Mouse (Mus musculus) midbrain, embryonic 14.5 days (tissue): Measurements from ENCODE around the gene Slc38a7. TPM values are rescaled to one million over a fixed set of nuclear protein-coding genes. Genes with fewer than 3 reads are reported as not detected.
"Not testable (repeated sequence)": the region's sequence is repeated elsewhere in the genome, so short reads cannot be mapped to it uniquely, and the experiment has no call there.

Source experiments
- ATAC-seq: fragments of 200-750 bp; cut with Nextera tagmentation; 2 replicates; pipeline ENCODE4 v1.8.0; 2017; ENCODE audit warnings: moderate number of reproducible peaks, moderate library complexity; ENCODE audit not compliant: low FRiP score, low TSS enrichment
- DNase-seq: peaks from one replicate; pipeline ENCODE4 v3.0.0-alpha.2; 2015
- H3K27ac ChIP-seq: fragments of 300-500 bp; sonication (generic); replicated peaks from 2 replicates; pipeline ENCODE4 v1.5.1; 2014; ENCODE audit warnings: mild to moderate bottlenecking, low read depth, low read length, moderate library complexity
- H3K27me3 ChIP-seq: fragments of 300-500 bp; sonication (generic); 2 replicates; pipeline ENCODE4 v1.6.1; 2014; ENCODE audit warnings: low read length, control low read depth, mixed read lengths; ENCODE audit not compliant: control insufficient read depth, insufficient read depth
- H3K36me3 ChIP-seq: fragments of 300-500 bp; sonication (generic); 2 replicates; pipeline ENCODE4 v1.6.1; 2014; ENCODE audit warnings: low read length, control low read depth; ENCODE audit not compliant: control insufficient read depth, insufficient read depth
- H3K4me1 ChIP-seq: fragments of 300-500 bp; sonication (generic); 2 replicates; pipeline ENCODE4 v1.6.1; 2014; ENCODE audit warnings: mild to moderate bottlenecking, antibody characterized with exemption, low read length, control low read depth; ENCODE audit not compliant: control insufficient read depth, insufficient read depth
- H3K4me2 ChIP-seq: fragments of 300-500 bp; sonication (generic); 2 replicates; pipeline ENCODE4 v1.6.1; 2014; ENCODE audit warnings: mild to moderate bottlenecking, low read length, moderate library complexity
- H3K4me3 ChIP-seq: fragments of 300-500 bp; sonication (generic); replicated peaks from 2 replicates; pipeline ENCODE4 v1.5.1; 2014; ENCODE audit warnings: low read depth, low read length
- H3K9ac ChIP-seq: fragments of 300-500 bp; sonication (generic); replicated peaks from 2 replicates; pipeline ENCODE4 v1.6.1; 2014; ENCODE audit warnings: mild to moderate bottlenecking, low read length, moderate library complexity
- H3K9me3 ChIP-seq: fragments of 300-500 bp; sonication (generic); 2 replicates; pipeline ENCODE4 v1.6.1; 2016; ENCODE audit warnings: low read length, control low read depth, mixed read lengths; ENCODE audit not compliant: control insufficient read depth
- WGBS: fragments of 180-500 bp; shearing (Covaris S2); extraction: QIAGEN DNeasy Blood & Tissue Kit; methylation state at CpG from one replicate; pipeline ENCODE4 v1.1.7; 2014; 5-methylcytosine and 5-hydroxymethylcytosine counted together
- polyA plus RNA-seq: library from polyadenylated mRNA; unstranded; fragments of >200 nt; fragmentation: Nextera tagmentation; extraction: Ambion mirVana; gene quantifications from 2 replicates; pipeline ENCODE4 v1.2.1, GENCODE M21; 2014

Slc38a7 gene
- polyA plus RNA-seq, 1 experiment from 2014 or later: 27.0 TPM

- 93% methylated on average over 1 of the region's 1 CpGs for WGBS
- ATAC-seq (no peak), DNase-seq (no peak)
- H3K36me3 ChIP-seq: no peaks in the 10 kb centered on the region
- no peak overlapping the region for H3K9ac ChIP-seq
- no peak overlapping the region for H3K4me3 ChIP-seq
- H3K9me3 ChIP-seq: no peaks in the 10 kb centered on the region
- peaks cover 5% of the 10 kb centered on the region; the same call in 1 of the 2 replicates for H3K4me1 ChIP-seq
- no peaks in the 10 kb centered on the region for H3K27me3 ChIP-seq
- H3K27ac ChIP-seq: no peak overlapping the region
- no peak overlapping the region for H3K4me2 ChIP-seq
Observed at GRCm38 (mm10) chr8:95799891-95800290, 53.4 kb downstream of the Slc38a7 start.

- DNase-seq: no peak
Observed at GRCm38 (mm10) chr8:95799117-95799516, 54.2 kb downstream of the Slc38a7 start.

GRCm38 (mm10) chr8:95795333-95796061 lies 57.8 kb downstream of the Slc38a7 start:
- not testable (repeated sequence) for H3K9ac ChIP-seq

More at GRCm38 (mm10) chr8:95799117-95799516, 54.2 kb downstream of the Slc38a7 start:
- peaks cover 5% of the 10 kb centered on the region; the same call in 1 of the 2 replicates for H3K4me1 ChIP-seq
- H3K4me3 ChIP-seq: no peak overlapping the region
- H3K36me3 ChIP-seq: no peaks in the 10 kb centered on the region
- no peak overlapping the region for H3K4me2 ChIP-seq
- WGBS: 93% methylated on average over 6 of the region's 6 CpGs
- H3K27me3 ChIP-seq: no peaks in the 10 kb centered on the region
- no peak overlapping the region for H3K9ac ChIP-seq
- ATAC-seq: no peak
- no peaks in the 10 kb centered on the region for H3K9me3 ChIP-seq
- no peak overlapping the region for H3K27ac ChIP-seq

More at GRCm38 (mm10) chr8:95795333-95796061, 57.8 kb downstream of the Slc38a7 start:
- H3K4me1 ChIP-seq, H3K4me3 ChIP-seq, H3K36me3 ChIP-seq, DNase-seq, H3K9me3 ChIP-seq, H3K27ac ChIP-seq, H3K4me2 ChIP-seq, ATAC-seq, H3K27me3 ChIP-seq: not testable (repeated sequence)
- 96% methylated on average over 5 of the region's 5 CpGs for WGBS

Other genes with a start within 250 kb of the Slc38a7 start
- gene Gins3, start 220.1 kb downstream of the Slc38a7 start, polyA plus RNA-seq: 6.2 and 8.1 TPM in 2 replicates
- gene Ndrg4, start 176.6 kb downstream of the Slc38a7 start, polyA plus RNA-seq: 276 and 287 TPM in 2 replicates
- 28.3 and 32.8 TPM in 2 replicates for gene Setd6, start 137.7 kb downstream of the Slc38a7 start, polyA plus RNA-seq
- gene Cnot1, start 46.1 kb downstream of the Slc38a7 start, polyA plus RNA-seq: 50.8 and 76.9 TPM in 2 replicates
- gene Sap18b, start 28.2 kb downstream of the Slc38a7 start, polyA plus RNA-seq: 225 and 233 TPM in 2 replicates
- 84.6 and 215 TPM in 2 replicates for gene Got2, start 35.0 kb upstream of the Slc38a7 start, polyA plus RNA-seq